Mouse (Mus musculus) embryonic fibroblast, embryonic 13.5 days (primary cell): ENCODE measurements at regions not wholly inside any gene's neighbourhood (a gene's known extent, or its start where the extent isn't known, plus 50 kb on each side); places are given as distances from the start of the nearest gene placed in this dataset.

Source experiments
- CTCF ChIP-seq: IDR thresholded peaks from 2 replicates; pipeline ENCODE4 v1.5.1; 2011; ENCODE audit warnings: mild to moderate bottlenecking, control low read depth, low read length, moderate library complexity, borderline replicate concordance; ENCODE audit not compliant: insufficient read depth
- POLR2A ChIP-seq: IDR thresholded peaks from 2 replicates; pipeline ENCODE4 v1.6.1; 2011; ENCODE audit warnings: low read depth, mild to moderate bottlenecking, control low read depth, low read length, moderate library complexity

- no peak for TF ChIP-seq POLR2A
- TF ChIP-seq CTCF, result no peak
Measured at GRCm38 (mm10) chr3:47281783-47282182, 833.8 kb upstream of the Pabpc4l start.
